Mouse (Mus musculus): ENCODE data around the gene Igsf9b.

The Igsf9b gene

GRCm38 (mm10) chr9:27289543-27290308, 9.3 kb upstream of the Igsf9b start:
- DNase-seq (ENCODE audit: low spot score): no peak

- no peak for DNase-seq (ENCODE audit: low spot score)
Observed at GRCm38 (mm10) chr9:27294380-27294779, 4.6 kb upstream of the Igsf9b start.

DNA sequence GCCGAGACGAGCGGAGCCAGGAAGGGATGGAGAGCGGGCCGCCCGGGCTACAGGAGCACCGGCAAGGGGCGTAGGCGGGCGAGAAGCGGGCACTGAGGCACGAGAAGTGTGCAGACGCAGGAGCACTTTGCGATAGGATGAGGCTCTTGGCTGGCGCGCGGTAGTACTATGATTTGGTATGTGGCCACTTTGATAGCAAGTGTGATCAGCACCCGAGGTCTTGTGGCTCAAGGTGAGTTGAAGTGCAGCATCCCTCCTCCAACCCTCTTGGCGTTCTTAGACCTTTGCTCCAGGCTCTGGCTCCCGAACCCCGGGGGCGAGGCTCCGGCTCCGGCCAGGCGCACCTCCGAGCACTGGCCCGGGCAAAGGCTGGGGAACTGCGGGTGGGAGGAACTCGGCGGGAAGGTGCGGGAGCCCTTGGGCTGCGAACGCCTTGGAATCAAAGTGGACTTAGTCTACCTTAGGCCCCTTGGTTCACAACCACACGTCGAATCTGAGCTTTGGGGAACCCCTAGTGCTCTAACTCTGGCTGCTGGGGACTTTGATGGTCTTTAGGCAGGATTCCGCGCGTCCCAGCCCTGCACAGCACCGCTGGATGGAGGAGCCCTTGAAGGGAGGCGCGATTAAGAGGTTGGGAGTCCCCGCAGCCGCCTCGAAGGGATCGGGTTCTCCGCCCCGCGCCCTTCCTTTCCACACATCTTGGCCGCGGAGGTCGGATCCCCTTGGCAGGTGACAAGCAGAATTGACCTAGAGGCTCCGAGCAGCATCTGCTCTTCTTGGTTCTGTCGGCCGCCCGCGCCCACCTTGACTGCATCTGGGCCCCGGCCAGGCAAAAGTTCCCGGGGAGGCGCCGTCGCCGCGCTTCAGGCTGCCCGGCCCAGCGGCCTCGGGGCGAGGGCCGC, 533 bp downstream of the Igsf9b start:
- no peak for DNase-seq (ENCODE audit: low spot score)

GRCm38 (mm10) chr9:27300188-27300691, 1.2 kb downstream of the Igsf9b start:
- DNase-seq (ENCODE audit: low spot score): no peak

GRCm38 (mm10) chr9:27300698-27301097, 1.7 kb downstream of the Igsf9b start:
- no peak for DNase-seq (ENCODE audit: low spot score)

DNA sequence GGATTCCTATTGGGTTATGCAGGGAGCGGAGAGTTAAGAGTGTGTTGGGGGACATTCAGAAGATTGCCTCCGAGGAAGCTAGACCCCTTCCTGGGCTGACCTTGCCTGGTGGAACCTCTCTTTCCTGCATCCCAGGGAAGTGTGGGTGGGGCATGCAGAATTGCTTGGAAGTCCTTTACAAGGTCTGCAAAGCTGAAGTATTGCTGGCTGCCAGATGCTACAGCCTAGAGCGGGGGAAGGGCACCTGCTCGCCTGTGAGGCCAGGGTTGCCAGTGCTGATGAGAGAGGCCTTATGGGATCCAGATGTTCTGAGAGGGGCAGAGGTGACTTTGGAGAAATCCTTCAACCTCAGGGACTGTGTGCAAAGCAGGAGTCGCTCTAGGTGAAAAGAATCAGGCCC, 2.5 kb downstream of the Igsf9b start:
- no peak for DNase-seq (ENCODE audit: low spot score)

DNA sequence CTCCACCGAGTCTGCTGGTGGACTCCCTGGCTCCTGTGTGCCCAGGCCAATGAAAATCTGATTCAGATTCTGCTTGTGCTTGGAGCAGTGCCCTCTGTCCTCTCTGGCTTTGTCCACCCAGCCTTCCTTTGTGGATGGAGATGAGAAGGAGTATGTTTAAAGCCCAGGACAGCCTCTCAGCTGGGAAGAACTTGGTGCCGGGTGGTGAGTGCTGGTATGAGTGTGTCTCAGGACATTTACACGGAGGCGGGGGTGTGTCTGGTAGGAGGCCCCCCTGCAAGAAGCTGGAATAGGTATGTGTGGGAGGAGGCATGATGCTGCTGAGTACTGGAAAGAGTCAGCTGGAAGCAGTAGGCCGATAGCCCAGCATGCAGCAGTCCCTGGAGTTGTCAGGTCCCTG, 3.3 kb downstream of the Igsf9b start:
- DNase-seq (ENCODE audit: low spot score): no peak

- no peak for DNase-seq (ENCODE audit: low spot score)
Observed at GRCm38 (mm10) chr9:27303571-27304484, 4.8 kb downstream of the Igsf9b start.

- no peak for DNase-seq (ENCODE audit: low spot score)
Observed at GRCm38 (mm10) chr9:27304485-27305102, 5.6 kb downstream of the Igsf9b start.

- no peak for DNase-seq (ENCODE audit: low spot score)
Observed at GRCm38 (mm10) chr9:27305502-27305901, 6.5 kb downstream of the Igsf9b start.

GRCm38 (mm10) chr9:27306642-27307041, 7.6 kb downstream of the Igsf9b start:
- DNase-seq (ENCODE audit: low spot score): no peak

GRCm38 (mm10) chr9:27307265-27307664, 8.3 kb downstream of the Igsf9b start:
- no peak for DNase-seq (ENCODE audit: low spot score)

GRCm38 (mm10) chr9:27308045-27308444, 9.0 kb downstream of the Igsf9b start:
- no peak for DNase-seq (ENCODE audit: low spot score)

DNA sequence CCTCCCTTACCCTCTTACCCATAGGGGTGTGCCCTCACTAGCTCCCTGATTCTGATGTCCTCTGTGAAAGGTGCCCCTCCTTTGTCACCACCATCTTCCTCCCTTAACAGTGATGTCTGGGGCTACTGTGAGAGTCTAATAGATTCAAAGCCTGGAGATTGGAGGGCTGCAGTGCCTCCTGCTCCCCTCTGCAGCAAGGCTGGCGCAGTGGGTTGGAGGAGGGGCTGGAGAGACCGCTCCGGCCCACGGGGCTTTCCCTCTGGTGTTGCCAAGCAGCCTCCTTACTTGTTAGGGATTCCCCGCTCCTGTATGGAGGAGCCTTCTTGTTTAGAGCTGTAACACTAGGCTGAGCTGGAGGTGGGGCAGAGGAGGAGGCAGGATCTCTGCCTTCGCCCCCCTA, 9.6 kb downstream of the Igsf9b start:
- no peak for DNase-seq (ENCODE audit: low spot score)

DNA sequence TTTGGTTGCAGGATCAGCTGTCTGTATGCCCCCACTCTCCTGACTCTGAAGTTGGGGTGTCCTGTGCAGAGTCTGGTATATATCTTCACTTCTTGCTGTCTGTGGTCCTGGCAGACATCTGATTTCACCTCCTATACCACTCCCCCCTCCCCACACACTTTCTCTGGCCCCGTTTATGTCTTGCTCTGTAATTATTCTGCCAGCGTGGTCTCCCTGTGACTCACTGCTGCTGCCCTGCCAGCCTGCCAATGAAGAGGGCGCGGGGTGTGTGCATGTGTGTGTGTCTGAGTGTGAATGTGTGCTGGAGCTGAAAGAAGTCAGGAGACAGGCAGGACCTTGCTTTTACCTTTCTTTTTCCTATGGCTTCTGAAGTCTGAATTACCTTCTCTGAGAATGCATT, 11.0 kb downstream of the Igsf9b start:
- no peak for DNase-seq (ENCODE audit: low spot score)

DNA sequence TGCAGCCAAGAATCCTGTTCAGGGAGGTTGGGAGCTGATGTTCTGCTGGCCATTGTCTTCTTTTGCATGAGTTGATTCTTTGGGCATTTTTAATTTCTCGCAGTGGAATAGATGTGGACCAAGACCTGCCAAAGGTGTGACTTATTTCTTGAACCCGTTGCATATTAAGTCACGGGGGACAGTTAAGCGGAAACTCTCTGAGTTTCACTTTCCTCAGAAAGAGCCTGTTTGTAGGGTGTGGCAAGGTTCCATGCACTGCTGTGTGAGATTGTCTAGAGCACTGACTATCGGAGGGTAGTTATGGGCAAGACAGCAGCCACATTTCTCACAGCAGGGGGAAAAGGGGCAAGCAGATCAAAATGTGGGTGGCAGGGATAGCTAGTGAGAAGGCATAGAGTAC, 14.4 kb downstream of the Igsf9b start:
- no peak for DNase-seq (ENCODE audit: low spot score)

- no peak for DNase-seq (ENCODE audit: low spot score)
Observed at GRCm38 (mm10) chr9:27321267-27321666, 22.3 kb downstream of the Igsf9b start.

DNA sequence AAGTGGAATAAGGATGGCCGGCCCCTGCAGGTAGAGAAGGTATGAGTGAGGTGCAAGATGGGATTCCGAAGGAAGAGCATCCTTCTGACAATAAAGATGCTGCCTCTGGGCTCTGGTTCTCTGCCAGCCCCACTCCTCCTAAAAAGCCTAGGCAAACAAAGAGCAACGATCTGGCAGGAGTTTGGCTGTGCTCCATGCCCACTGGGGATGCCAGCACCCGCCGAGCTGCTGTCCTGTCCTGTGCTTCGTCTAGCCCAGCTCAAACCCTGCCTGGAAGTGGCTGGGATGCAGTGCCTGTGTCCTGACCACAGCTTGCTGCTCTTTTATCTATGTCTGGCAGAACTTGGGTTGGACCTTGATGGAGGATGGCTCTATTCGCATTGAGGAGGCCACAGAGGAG, 23.3 kb downstream of the Igsf9b start:
- no peak for DNase-seq (ENCODE audit: low spot score)

DNA sequence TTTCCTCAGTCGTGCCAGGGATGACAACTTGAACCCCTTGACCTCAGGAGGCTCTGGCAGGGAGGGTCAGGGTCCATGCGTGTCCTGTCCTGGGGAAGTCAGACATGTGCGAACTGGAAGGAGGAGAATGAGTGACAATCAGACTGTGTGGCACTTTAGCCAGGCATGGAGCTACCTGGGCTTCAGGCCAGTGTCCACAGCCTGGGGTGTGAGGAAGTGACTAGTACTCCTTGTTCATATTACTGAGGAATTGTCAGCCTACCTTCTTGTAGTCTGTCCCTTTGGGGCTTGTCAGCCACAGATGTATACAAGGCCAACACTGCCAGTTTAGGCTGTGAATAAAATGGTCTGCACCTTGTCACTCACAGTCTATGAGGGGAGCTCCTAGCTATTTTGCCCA, 24.4 kb downstream of the Igsf9b start:
- no peak for DNase-seq (ENCODE audit: low spot score)

DNA sequence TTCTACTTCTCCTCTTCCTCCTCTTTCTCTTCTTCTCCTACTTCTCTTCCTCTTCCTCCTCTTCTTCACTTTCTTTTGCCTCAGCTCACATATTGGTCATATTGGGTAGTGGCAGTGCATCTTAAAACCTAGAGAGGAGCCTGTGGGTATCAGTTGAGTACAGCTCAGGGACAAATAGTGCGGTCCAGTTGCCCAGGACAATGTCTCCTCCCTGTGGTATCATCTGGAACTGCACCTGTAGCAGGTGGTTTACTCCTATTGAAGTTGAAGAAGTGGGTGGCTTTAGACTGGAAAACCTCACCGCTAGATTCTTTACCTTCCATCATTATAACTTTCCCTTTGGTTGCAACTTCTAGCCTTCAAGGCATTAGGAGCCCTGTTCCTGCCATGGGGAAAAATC, 26.9 kb downstream of the Igsf9b start:
- no peak for DNase-seq (ENCODE audit: low spot score)

GRCm38 (mm10) chr9:27327558-27327957, 28.6 kb downstream of the Igsf9b start:
- no peak for DNase-seq (ENCODE audit: low spot score)

DNA sequence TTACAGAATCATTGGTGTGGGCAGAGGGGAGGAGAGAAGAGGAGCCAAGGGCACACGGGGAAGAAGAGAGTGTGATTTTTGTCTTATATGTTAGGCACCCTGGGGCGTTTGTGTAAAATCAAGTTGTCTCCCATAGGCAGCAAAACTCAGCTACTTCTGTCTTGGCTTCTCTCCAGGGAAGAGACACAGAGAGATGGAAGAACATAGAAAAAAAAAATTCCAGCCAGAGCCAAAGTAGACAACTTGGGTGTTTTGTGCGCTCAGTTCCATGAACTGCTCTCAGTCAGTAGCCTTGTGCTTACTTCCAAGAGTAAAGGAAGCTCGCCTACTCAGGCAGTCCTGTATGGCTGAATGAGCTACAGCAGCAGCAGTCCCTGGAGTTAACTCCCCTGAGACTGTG, 31.4 kb downstream of the Igsf9b start:
- DNase-seq (ENCODE audit: low spot score): no peak
